Mouse (Mus musculus) gastrocnemius, adult 8-10 months (tissue): ENCODE results near the gene Srgn. TPM values are rescaled to one million over a fixed set of nuclear protein-coding genes. Genes with fewer than 3 reads are reported as not detected.
A peak's percentile ranks its signal among the peaks of the same experiment; 100 is the strongest.
"Not testable (repeated sequence)": the region's sequence is repeated elsewhere in the genome, so short reads cannot be mapped to it uniquely, and the experiment has no call there.

Experiments used
- DNase-seq, 2 experiments: peaks; one replicate each; pipeline ENCODE4 v3.0.0; 2022; ENCODE audit warnings: low spot score in 2 of 2
- total RNA-seq, 4 experiments: library from RNA; stranded (reverse); gene quantifications; 2 replicates each; pipeline ENCODE4 v1.2.4; 2022

Gene Srgn
- total RNA-seq, 4 experiments from 2014 or later, result 7.1 to 11.8 (median 8.6) TPM

DNA sequence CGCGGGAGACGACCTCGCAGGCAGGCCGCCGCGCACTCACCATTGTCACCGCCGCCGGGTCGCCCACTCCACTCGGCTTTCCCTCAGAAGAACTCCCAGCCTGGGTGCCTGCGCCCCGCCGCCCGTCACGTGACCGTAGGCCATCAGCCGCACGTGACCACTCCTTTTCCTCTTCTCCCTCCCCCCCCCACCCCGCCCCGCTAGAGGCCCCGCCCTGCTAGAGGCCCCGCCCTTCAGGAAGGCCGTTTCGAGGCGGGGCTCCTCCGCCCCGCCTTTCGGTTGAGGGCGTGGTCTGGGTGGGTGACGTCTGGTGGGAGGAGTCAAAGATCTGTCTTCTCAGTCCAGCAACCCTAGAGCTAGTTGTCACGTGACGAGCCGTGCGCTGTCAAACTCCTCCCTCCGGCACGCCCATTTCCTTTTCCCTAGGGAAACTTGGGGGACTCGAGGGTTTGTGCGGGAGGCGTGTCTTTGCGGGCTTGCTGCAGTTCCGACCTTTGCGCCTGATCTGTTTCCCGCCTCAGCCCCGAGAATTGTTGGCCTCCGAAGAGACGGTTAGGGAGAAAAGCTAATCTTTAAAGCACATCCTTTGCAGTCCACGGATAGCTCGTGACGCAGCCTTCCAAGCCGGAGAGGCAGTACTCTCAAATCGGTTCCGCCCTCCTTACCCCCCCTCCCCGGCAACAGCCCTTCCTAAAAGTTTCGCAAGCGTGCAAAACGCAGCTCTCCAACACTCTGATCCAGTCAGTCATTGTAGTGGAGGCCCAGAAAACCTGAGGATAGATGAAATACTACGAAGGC lies 40.4 kb downstream of the Srgn start, which contains the start of gene Vps26a:
Gene Vps26a (minus strand): TSS at position 188 of the 798 bp plus-strand sequence.
- peak; percentile 97 for DNase-seq

DNA sequence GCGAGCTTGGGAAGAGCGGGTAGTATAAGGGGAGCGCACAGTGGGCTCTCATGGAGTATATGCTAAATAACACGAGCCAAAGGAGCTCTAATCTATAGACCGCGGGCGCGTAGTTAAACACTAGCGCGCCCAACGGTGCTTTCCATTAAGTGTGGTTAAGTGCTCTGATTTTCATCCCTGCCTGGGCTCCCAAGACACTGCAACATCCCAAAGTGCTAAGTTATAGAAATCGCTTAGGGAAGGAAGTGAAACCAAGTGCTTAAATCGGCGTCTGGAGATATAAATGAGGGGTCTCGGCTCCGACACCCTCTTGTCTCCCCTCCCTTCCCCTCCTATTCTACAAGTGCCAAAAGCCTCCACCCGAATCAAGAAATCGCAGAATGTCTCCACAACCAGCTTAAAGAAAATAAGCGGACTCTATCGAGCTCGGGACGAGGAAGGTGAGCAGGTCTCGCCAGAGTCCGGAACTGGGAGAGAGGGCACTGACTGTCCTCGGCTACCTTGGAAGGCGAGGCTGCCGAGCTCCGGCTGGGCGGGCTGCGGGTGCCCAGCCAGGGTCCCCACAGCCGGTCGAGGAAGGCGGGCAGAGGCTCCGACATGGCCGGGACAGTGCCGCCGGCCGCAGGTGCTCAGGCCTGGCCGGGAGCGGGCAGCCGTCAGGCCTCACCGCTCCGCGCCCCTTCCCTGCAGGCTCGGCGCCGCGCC lies 41.2 kb downstream of the Srgn start:
- no peak for DNase-seq

- DNase-seq, result no peak
Measured at GRCm38 (mm10) chr10:62481108-62481852, 46.0 kb downstream of the Srgn start.

DNA sequence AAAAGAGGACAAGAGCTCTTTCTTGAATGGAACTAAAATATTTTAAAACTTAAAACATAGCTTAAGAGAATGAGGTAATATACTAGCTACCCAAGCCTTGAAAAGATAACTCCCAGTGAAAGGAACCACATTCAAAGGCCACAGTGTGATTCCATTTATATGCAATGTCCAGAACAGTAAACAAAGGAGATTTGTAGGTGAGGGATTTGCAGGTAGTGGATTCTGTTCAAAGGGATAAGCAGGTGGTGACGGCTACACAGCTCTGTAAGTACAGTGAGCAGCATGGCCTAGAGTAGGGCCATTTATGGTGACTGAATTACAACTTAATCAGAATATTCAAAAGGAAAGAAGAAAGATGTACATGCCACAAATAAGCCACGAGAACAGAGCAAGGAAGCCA lies 50.3 kb downstream of the Srgn start:
- DNase-seq, result no peak

GRCm38 (mm10) chr10:62474944-62475343 lies 52.3 kb downstream of the Srgn start:
- no peak for DNase-seq

- DNase-seq, result no peak
Measured at GRCm38 (mm10) chr10:62471105-62471504, 56.1 kb downstream of the Srgn start.

DNA sequence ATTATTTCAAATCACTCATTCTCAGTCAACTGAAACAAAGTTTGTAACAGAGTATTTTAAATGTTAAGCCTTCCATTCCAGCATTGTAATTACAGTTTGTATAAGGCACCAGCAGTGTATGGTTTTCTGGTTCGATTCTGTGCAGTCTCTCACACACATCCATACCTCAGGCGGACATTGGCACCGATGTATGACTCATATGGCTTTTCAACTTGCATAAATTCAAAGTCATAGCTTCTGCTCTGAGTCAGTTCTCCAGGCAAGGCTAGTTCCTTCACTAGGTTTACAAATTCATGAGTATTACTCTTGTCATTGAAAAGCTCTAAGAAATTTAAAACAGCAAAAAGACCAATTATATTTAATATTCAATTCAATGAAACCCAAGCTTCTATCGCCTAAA lies 57.5 kb downstream of the Srgn start:
- DNase-seq, result no peak

- no peak for DNase-seq
Measured at GRCm38 (mm10) chr10:62461321-62461720, 65.9 kb downstream of the Srgn start.

GRCm38 (mm10) chr10:62452001-62452400 lies 75.2 kb downstream of the Srgn start:
- not testable (repeated sequence) for DNase-seq

DNA sequence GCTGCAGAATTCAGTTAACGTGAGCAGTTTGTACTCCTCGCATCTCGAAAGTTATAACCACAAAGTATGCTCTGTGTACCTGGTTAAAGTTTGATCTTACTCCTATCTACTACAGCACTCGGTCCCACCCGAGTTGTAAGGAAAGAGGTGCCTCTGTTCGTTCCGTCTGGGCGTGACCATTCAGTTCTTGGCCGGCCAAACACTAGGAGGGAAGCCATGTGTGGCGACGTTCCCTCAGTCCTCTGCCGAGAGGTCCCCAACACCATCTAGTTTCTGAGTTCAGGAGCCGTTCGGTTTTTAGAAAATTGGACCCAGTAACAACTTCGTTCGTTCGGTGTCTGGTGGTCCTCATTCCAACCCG lies 77.0 kb downstream of the Srgn start:
- no peak for DNase-seq

DNA sequence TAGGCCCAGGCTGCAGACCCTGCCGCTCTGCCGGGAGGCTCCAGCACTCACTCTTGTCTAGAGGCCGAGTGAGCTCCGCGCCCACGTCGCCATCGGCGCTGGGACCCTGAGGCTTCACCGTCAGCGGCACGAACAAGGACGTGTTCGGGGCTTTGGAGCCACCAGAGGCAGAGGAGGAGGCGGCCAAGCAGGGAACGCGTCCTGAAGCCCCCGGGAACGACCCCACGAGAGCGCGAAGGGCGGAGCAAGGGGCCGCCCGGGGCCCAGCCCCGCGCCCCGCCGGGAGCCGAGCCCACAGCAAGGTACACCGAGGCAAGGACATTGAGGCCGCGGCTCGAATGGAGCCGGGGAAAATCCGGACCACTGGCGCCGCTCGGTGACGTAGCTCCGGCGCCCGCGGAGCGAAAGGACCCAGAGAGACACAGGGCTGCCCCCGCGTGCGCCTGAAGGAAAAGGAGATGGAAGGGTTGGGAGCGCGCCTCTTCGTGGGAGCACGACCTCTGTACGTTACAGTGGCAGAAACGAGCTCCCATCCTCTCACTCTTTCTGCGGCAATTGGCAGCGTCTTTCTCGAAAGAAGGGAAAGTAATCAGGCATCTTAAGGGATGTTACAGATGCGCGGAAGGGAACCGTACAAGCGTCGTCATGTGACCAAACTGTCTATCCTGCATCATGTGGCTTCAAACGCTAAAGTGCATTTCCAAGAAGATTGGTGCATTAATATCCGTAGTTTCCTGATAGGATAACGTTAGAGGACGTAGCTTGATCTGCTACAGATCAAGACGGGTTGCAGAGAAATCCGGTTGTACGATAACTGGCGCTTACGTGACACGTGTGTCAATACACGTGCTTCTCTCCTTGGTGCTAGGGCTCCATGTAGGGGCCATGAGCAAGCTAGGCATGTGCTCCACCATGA lies 77.6 kb downstream of the Srgn start, which contains the start of the genes 4930507D05Rik and Supv3l1:
Gene 4930507D05Rik (plus strand): TSS at position 126 of the 916 bp plus-strand sequence.
Gene Supv3l1 (minus strand): TSS at position 375 of the 916 bp plus-strand sequence.
- DNase-seq, result peak; percentile 85 to 86

Other genes starting within 250 kb of the Srgn start
- 1 to 10 TPM; 3.3 to 6.0 (median 5.3) TPM for gene Hk1, start 147.5 kb downstream of the Srgn start, total RNA-seq
- gene Hkdc1, start 105.0 kb downstream of the Srgn start, total RNA-seq, result not detected
- not detected for gene 4930507D05Rik, start 78.0 kb downstream of the Srgn start, total RNA-seq
- 10 to 100 TPM; 15.1 to 19.9 (median 17.7) TPM for gene Supv3l1, start 77.7 kb downstream of the Srgn start, total RNA-seq
- 10 to 100 TPM; 27.5 to 31.7 (median 29.6) TPM for gene Vps26a, start 40.6 kb downstream of the Srgn start, total RNA-seq
- gene Kif1bp, start 51.0 kb upstream of the Srgn start, total RNA-seq, result 10 to 100 TPM; 26.1 to 30.2 (median 28.2) TPM
- 10 to 100 TPM; 28.1 to 37.7 (median 31.0) TPM for gene Ddx21, start 74.8 kb upstream of the Srgn start, total RNA-seq
- 10 to 100 TPM; 40.1 to 51.0 (median 49.8) TPM for gene Ddx50, start 123.8 kb upstream of the Srgn start, total RNA-seq
- under 1 TPM; 0.12 to 0.27 (median 0.18) TPM for gene Stox1, start 198.7 kb upstream of the Srgn start, total RNA-seq